Mouse (Mus musculus) myocyte (in vitro differentiated cells): ENCODE measurements at regions not wholly inside any gene's neighbourhood (a gene's known extent, or its start where the extent isn't known, plus 50 kb on each side); places are given as distances from the start of the nearest gene placed in this dataset.

Experiments used
- E2F4 ChIP-seq: IDR thresholded peaks from one replicate; pipeline ENCODE4 v1.6.1; 2011; ENCODE audit warnings: mild to moderate bottlenecking, control low read depth, moderate library complexity; ENCODE audit not compliant: insufficient read depth
- MAX ChIP-seq: IDR thresholded peaks from one replicate; pipeline ENCODE4 v1.6.1; 2011; ENCODE audit warnings: low read depth, mild to moderate bottlenecking, control low read depth
- MYOD1 ChIP-seq, 3 experiments: IDR thresholded peaks; one replicate each; pipeline ENCODE4 v1.6.1; 2011; ENCODE audit warnings: control low read depth in 2 of 3, low read depth in 2 of 3, mild to moderate bottlenecking in 2 of 3, moderate library complexity in 1 of 3; ENCODE audit not compliant: insufficient read length in 2 of 3, control insufficient read depth in 1 of 3
- POLR2A ChIP-seq: IDR thresholded peaks from one replicate; pipeline ENCODE4 v1.6.1; 2011; ENCODE audit warnings: low read depth, mild to moderate bottlenecking, control low read depth, moderate library complexity; ENCODE audit not compliant: insufficient read length
- REST ChIP-seq: IDR thresholded peaks from one replicate; pipeline ENCODE4 v1.6.1; 2011; ENCODE audit warnings: mild to moderate bottlenecking, control low read depth, moderate library complexity; ENCODE audit not compliant: insufficient read depth, insufficient read length
- SRF ChIP-seq: IDR thresholded peaks from one replicate; pipeline ENCODE4 v1.6.1; 2011; ENCODE audit warnings: low read depth; ENCODE audit not compliant: control insufficient read depth, insufficient read length
- TCF12 ChIP-seq: IDR thresholded peaks from one replicate; pipeline ENCODE4 v1.6.1; 2011; ENCODE audit warnings: mild to moderate bottlenecking, control low read depth; ENCODE audit not compliant: poor library complexity, insufficient read depth, severe bottlenecking
- TCF3 ChIP-seq: IDR thresholded peaks from one replicate; pipeline ENCODE4 v1.6.1; 2011; ENCODE audit warnings: low read depth, control low read depth; ENCODE audit not compliant: insufficient read length
- USF1 ChIP-seq: IDR thresholded peaks from one replicate; pipeline ENCODE4 v1.6.1; 2011; ENCODE audit warnings: low read depth, mild to moderate bottlenecking, control low read depth, moderate library complexity

DNA sequence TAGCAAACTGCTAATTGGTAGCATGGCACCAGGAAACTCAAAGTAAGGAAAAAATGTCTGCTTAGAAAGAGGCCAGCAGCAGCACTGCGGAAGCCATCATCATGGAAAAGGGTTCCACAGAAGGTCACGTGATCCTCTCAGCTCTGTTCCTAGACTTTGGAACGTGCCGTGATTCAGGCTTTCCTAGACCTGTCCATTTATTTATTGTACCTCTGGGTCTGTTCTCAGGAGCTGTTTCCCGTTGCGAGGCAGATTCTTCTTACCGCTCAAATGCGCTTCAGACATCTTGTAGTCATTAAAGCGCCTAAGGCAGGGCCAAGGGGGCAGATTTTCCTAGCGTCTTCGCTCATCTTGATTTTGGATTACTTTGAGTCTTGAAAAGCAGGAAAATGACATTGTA is 365.0 kb upstream of the Adgrl2 start:
- TF ChIP-seq TCF12 (no peak), POLR2A (no peak), E2F4 (no peak), REST (no peak), USF1 (no peak), MYOD1 (IDR thresholded peaks at IDR 0.05; ENCODE audit: control insufficient read depth in 1 of 3, insufficient read length in 2 of 3, low read depth in 2 of 3) (no peak), MAX (no peak), TCF3 (no peak), SRF (no peak)
